Mouse (Mus musculus) thymus, postnatal 14 days (tissue): Measurements from ENCODE around the gene Tssk2.

ENCODE experiments used
- DNase-seq: peaks from one replicate; pipeline ENCODE4 v3.0.0; 2021

Gene Tssk2

GRCm38 (mm10) chr16:17914307-17915249, 16.1 kb downstream of the Tssk2 start, which contains the start of gene Gsc2:
Gene Gsc2 (minus strand): TSS chr16:17915059.
- DNase-seq = peak; percentile 41

GRCm38 (mm10) chr16:17920586-17920985, 22.1 kb downstream of the Tssk2 start:
- DNase-seq = no peak

- peak; percentile 96 for DNase-seq
Measured at GRCm38 (mm10) chr16:17921325-17922162, 23.1 kb downstream of the Tssk2 start.

GRCm38 (mm10) chr16:17922163-17922538, 23.7 kb downstream of the Tssk2 start:
- no peak for DNase-seq

- DNase-seq = peak; percentile 62
Measured at GRCm38 (mm10) chr16:17927351-17928082, 29.1 kb downstream of the Tssk2 start.

GRCm38 (mm10) chr16:17928087-17928580, 29.7 kb downstream of the Tssk2 start, which contains the start of gene Slc25a1:
Gene Slc25a1 (minus strand): TSS chr16:17928219.
- peak; percentile 72 for DNase-seq

GRCm38 (mm10) chr16:17928627-17929104, 30.2 kb downstream of the Tssk2 start:
- DNase-seq = peak; percentile 82

GRCm38 (mm10) chr16:17929211-17929610, 30.8 kb downstream of the Tssk2 start:
- no peak for DNase-seq

GRCm38 (mm10) chr16:17929631-17930030, 31.2 kb downstream of the Tssk2 start:
- DNase-seq = no peak

- DNase-seq = no peak
Measured at GRCm38 (mm10) chr16:17931906-17932460, 33.5 kb downstream of the Tssk2 start.

- no peak for DNase-seq
Measured at GRCm38 (mm10) chr16:17933594-17934444, 35.4 kb downstream of the Tssk2 start.

- peak; percentile 10 for DNase-seq
Measured at GRCm38 (mm10) chr16:17934445-17934910, 36.0 kb downstream of the Tssk2 start.

GRCm38 (mm10) chr16:17936776-17937175, 38.3 kb downstream of the Tssk2 start:
- no peak for DNase-seq

GRCm38 (mm10) chr16:17938187-17938586, 39.8 kb downstream of the Tssk2 start:
- no peak for DNase-seq

- DNase-seq = peak; percentile 76
Measured at GRCm38 (mm10) chr16:17938821-17939220, 40.4 kb downstream of the Tssk2 start.

- DNase-seq = no peak
Measured at GRCm38 (mm10) chr16:17939255-17939751, 40.9 kb downstream of the Tssk2 start.

- no peak for DNase-seq
Measured at GRCm38 (mm10) chr16:17943466-17943865, 45.0 kb downstream of the Tssk2 start.

GRCm38 (mm10) chr16:17945081-17945831, 46.8 kb downstream of the Tssk2 start:
- DNase-seq = no peak

GRCm38 (mm10) chr16:17949421-17949877, 51.0 kb downstream of the Tssk2 start:
- no peak for DNase-seq
